Mouse (Mus musculus) testis, adult 2 months (tissue): ENCODE results near the gene Prss53. TPM values are rescaled to one million over a fixed set of nuclear protein-coding genes. Genes with fewer than 3 reads are reported as not detected.

ENCODE experiments used
- H3K27ac ChIP-seq: fragments of 200-500 bp; 2 replicates; pipeline ENCODE4 v1.5.1; 2012; ENCODE audit warnings: low read depth, low read length; ENCODE audit not compliant: control insufficient read depth, insufficient read depth
- H3K27me3 ChIP-seq: fragments of 200-500 bp; 2 replicates; pipeline ENCODE4 v1.6.1; 2012; ENCODE audit warnings: mild to moderate bottlenecking, low read length, moderate library complexity; ENCODE audit not compliant: control insufficient read depth, insufficient read depth
- H3K36me3 ChIP-seq: fragments of 200-500 bp; 2 replicates; pipeline ENCODE4 v1.6.1; 2012; ENCODE audit warnings: mild to moderate bottlenecking, low read length; ENCODE audit not compliant: control insufficient read depth, insufficient read depth
- H3K4me1 ChIP-seq: fragments of 200-500 bp; 2 replicates; pipeline ENCODE4 v1.6.1; 2012; ENCODE audit warnings: low read length; ENCODE audit not compliant: control insufficient read depth, insufficient read depth
- H3K4me3 ChIP-seq: fragments of 200-500 bp; 2 replicates; pipeline ENCODE4 v1.5.1; 2012; ENCODE audit warnings: low read depth, mild to moderate bottlenecking, low read length, moderate library complexity, mixed read lengths; ENCODE audit not compliant: control insufficient read depth
- CTCF ChIP-seq: fragments of 200-500 bp; IDR thresholded peaks from 2 replicates; pipeline ENCODE4 v1.5.1; 2012; ENCODE audit warnings: low read depth, mild to moderate bottlenecking, inconsistent platforms, low read length, moderate library complexity; ENCODE audit not compliant: control insufficient read depth, insufficient read depth, insufficient replicate concordance
- POLR2A ChIP-seq: fragments of 200-500 bp; IDR thresholded peaks from 2 replicates; pipeline ENCODE4 v1.6.1; 2012; ENCODE audit warnings: low read depth, mild to moderate bottlenecking, inconsistent platforms, low read length, moderate library complexity; ENCODE audit not compliant: control insufficient read depth
- polyA plus RNA-seq: library from polyadenylated mRNA; depleted of rRNA; stranded (reverse); fragments of >200 nt; gene quantifications from 2 replicates; pipeline ENCODE4 v1.2.3, GENCODE M21; 2012; rRNA removed

The Prss53 gene
- 0.76 and 0.88 TPM in 2 replicates for polyA plus RNA-seq

- no peaks in the 10 kb centered on the region; the same call in 1 of the 2 replicates for H3K36me3 ChIP-seq
- no peak within 1 kb of the TSS for H3K27ac ChIP-seq
- H3K4me3 ChIP-seq: no peak within 1 kb of the TSS
- TF ChIP-seq CTCF (no peak), POLR2A (no peak)
- H3K4me1 ChIP-seq: peaks cover 16% of the 10 kb centered on the region
- no peaks in the 10 kb centered on the region for H3K27me3 ChIP-seq
Observed at GRCm38 (mm10) chr7:127890798-127891197, at the start of gene Prss53. TSS of gene Prss53 (minus strand) at chr7:127890970.

- peak overlapping the region; percentile 4; the same call in 1 of the 2 replicates for H3K27ac ChIP-seq
- H3K36me3 ChIP-seq: no peaks in the 10 kb centered on the region
- TF ChIP-seq POLR2A (no peak), CTCF (no peak)
Observed at GRCm38 (mm10) chr7:127936216-127936884, 45.6 kb upstream of the Prss53 start.

GRCm38 (mm10) chr7:127935748-127936159 is 45.0 kb upstream of the Prss53 start:
- H3K27me3 ChIP-seq: no peaks in the 10 kb centered on the region
- TF ChIP-seq CTCF (no peak), POLR2A (no peak)
- H3K4me3 ChIP-seq: peak overlapping the region; percentile 86
- no peaks in the 10 kb centered on the region for H3K36me3 ChIP-seq
- peak overlapping the region; percentile 62 for H3K27ac ChIP-seq
- peaks cover 12% of the 10 kb centered on the region for H3K4me1 ChIP-seq

More at GRCm38 (mm10) chr7:127936216-127936884, 45.6 kb upstream of the Prss53 start:
- Histone ChIP-seq H3K4me1 (peaks cover 12% of the 10 kb centered on the region), H3K27me3 (no peaks in the 10 kb centered on the region), H3K4me3 (peak overlapping the region; percentile 86)

GRCm38 (mm10) chr7:127935028-127935722 is 44.4 kb upstream of the Prss53 start:
- Histone ChIP-seq H3K4me3 (peak overlapping the region; percentile 86), H3K27me3 (no peaks in the 10 kb centered on the region), H3K27ac (peak overlapping the region; percentile 62), H3K4me1 (peaks cover 14% of the 10 kb centered on the region), H3K36me3 (no peaks in the 10 kb centered on the region)
- peak; percentile 96 for TF ChIP-seq CTCF
- peak; percentile 37; the same call in 1 of the 2 replicates for TF ChIP-seq POLR2A

GRCm38 (mm10) chr7:127934075-127934474 is 43.3 kb upstream of the Prss53 start:
- Histone ChIP-seq H3K36me3 (no peaks in the 10 kb centered on the region), H3K27ac (no peak overlapping the region), H3K4me1 (peaks cover 20% of the 10 kb centered on the region), H3K4me3 (no peak overlapping the region), H3K27me3 (no peaks in the 10 kb centered on the region)
- TF ChIP-seq CTCF: no peak
- TF ChIP-seq POLR2A: no peak

GRCm38 (mm10) chr7:127932273-127933031 is 41.7 kb upstream of the Prss53 start:
- no peak for TF ChIP-seq CTCF
- TF ChIP-seq POLR2A: no peak
- H3K4me1 ChIP-seq: peaks cover 26% of the 10 kb centered on the region
- no peaks in the 10 kb centered on the region for H3K27me3 ChIP-seq
- H3K4me3 ChIP-seq: no peak overlapping the region
- no peak overlapping the region for H3K27ac ChIP-seq
- H3K36me3 ChIP-seq: no peaks in the 10 kb centered on the region
